Mouse (Mus musculus) cerebellum, adult 9-11 months (tissue): Measurements from ENCODE around the gene Tex2.
"Not testable (repeated sequence)": the region's sequence is repeated elsewhere in the genome, so short reads cannot be mapped to it uniquely, and the experiment has no call there.

Experiments
- DNase-seq: peaks from one replicate; pipeline ENCODE4 v3.0.0; 2022

The Tex2 gene

DNA sequence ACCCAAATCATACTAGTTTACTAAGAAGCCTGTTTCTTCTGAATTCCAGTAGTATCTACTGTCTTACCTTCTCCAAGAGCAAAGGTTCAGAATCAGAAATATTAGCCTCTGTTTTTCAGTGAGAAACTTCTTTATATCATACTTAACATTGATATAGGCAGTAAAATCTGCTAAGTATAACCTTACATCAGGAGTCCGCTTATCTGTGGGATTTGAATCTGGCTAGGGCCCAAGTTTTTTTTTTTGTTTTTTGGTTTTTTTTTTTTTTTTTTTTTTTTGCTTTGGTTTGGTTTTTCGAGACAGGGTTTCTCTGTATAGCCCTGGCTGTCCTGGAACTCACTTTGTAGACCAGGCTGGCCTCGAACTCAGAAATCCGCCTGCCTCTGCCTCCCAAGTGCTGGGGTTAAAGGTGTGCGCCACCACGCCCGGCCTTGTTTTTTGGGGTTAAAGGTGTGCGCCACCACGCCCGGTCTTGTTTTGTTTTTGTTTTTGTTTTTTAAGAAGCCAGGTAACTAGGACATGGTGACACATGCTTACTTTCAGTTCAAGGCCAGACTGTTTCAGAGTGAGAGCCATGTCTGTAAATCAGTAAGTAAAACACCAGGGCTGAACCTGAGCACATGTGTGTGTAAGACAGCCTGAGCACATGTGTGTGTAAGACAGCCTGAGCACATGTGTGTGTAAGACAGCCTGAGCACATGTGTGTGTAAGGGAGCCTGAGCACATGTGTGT, 35.4 kb downstream of the Tex2 start:
- not testable (repeated sequence) for DNase-seq

GRCm38 (mm10) chr11:106574456-106574855, 38.8 kb downstream of the Tex2 start:
- no peak for DNase-seq

- no peak for DNase-seq
Observed at GRCm38 (mm10) chr11:106573476-106574240, 39.6 kb downstream of the Tex2 start.

GRCm38 (mm10) chr11:106572958-106573357, 40.3 kb downstream of the Tex2 start:
- DNase-seq, result no peak

DNA sequence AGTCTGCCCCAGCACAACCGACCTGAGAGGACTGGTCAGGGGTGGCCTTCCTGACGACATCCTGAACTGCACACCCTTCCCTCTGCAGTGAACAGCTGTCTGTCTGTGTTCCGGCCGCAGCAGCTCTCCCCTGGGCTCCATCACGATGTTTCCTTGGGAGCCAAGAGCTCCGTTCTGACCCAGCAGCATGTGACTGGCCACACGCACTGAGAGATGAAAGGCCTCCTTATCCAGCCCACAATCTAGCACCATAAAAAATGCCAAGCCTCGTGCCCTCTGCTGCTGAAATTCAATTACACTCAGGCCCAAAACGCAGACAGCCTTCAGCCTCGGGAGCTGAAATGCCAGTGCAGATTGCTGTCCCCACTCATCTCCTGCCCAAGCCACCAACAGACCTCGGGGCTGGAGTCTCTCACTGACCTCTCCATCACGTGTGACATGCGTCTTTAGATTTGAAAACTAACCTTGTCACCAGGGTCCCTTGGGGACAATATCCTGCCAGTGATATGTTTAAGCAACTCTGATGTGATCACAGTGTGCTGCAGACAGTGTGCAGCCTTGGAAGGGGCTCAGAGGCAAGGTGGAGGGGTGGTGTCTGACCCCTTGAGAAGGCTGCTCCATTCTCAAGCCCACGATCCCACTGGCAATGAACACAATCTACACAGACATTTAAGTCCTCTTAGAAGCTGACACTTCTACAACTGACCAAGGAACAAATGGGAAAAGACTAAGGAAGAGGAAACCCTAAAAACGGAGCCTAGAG, 41.0 kb downstream of the Tex2 start:
- no peak for DNase-seq

DNA sequence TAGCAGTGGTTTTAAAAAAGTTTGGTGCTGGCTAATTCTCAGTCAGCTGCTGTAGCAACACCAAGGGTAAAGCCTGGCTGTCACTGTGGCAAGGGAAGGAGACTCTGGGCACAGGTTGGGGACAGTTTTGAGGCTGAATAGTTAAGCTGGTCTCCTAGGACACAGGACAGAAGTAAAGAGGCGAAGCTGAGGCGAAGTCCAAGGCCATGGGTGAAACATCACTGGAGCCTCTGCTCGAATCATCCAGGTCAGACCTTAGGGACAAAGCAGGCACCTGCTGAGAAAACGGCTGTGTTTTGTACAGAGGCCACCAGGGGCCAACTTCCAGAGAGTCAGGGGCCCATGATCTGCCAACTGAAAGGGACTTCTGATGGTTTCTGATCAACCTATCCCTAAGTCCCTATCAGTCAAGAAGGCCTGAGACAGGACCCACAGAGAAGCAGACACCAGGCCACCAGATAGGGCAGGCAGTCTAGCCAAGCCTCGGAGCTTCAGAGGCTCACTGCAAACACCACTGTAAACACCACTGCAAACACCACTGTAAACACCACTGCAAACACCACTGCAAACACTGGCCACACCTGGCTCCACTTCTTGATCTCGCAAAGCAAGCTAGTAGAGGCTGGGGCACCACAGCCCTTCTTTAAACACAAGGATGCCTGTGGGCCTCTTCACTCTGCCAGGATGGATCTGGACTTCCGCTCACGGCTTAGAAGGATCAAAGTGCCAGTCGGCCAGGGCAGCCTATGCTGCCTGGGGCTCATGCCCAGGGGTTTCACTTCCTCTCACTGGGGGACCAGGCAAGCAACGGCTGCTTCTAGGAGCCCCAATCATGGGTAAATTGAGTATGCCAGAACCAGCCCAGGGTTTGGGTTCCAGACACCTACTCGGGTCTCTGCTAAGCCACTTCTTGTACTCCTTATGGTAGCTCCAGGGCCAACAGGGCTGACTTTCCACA, 41.9 kb downstream of the Tex2 start:
- no peak for DNase-seq

- peak; percentile 85 for DNase-seq
Observed at GRCm38 (mm10) chr11:106568329-106568960, 44.8 kb downstream of the Tex2 start.

- peak; percentile 50 for DNase-seq
Observed at GRCm38 (mm10) chr11:106566040-106566785, 47.0 kb downstream of the Tex2 start.

GRCm38 (mm10) chr11:106564261-106564660, 49.0 kb downstream of the Tex2 start:
- DNase-seq, result no peak

GRCm38 (mm10) chr11:106562707-106563106, 50.5 kb downstream of the Tex2 start:
- DNase-seq, result no peak

GRCm38 (mm10) chr11:106559773-106560172, 53.5 kb downstream of the Tex2 start:
- DNase-seq, result no peak

- DNase-seq, result no peak
Observed at GRCm38 (mm10) chr11:106558008-106558407, 55.2 kb downstream of the Tex2 start.

GRCm38 (mm10) chr11:106557398-106557797, 55.8 kb downstream of the Tex2 start:
- no peak for DNase-seq

DNA sequence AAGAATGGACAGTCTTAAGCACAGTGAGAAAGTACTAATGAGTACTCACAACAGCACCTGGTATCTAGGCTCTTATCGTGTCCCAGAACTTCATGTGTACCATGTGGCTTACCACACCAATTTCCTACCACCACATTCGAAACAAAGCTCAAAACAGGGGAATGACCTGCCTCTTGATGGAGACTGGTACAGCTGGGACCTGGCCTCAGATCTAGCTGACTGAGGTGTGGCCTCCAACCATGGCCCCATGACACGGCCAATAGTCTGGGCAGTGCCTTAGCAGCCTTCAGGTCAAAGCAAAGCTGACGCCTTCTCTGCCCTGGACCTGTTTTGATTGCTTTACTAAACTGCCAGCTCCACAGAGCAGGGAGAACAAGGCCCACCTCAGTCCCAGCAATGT, 56.5 kb downstream of the Tex2 start:
- no peak for DNase-seq

DNA sequence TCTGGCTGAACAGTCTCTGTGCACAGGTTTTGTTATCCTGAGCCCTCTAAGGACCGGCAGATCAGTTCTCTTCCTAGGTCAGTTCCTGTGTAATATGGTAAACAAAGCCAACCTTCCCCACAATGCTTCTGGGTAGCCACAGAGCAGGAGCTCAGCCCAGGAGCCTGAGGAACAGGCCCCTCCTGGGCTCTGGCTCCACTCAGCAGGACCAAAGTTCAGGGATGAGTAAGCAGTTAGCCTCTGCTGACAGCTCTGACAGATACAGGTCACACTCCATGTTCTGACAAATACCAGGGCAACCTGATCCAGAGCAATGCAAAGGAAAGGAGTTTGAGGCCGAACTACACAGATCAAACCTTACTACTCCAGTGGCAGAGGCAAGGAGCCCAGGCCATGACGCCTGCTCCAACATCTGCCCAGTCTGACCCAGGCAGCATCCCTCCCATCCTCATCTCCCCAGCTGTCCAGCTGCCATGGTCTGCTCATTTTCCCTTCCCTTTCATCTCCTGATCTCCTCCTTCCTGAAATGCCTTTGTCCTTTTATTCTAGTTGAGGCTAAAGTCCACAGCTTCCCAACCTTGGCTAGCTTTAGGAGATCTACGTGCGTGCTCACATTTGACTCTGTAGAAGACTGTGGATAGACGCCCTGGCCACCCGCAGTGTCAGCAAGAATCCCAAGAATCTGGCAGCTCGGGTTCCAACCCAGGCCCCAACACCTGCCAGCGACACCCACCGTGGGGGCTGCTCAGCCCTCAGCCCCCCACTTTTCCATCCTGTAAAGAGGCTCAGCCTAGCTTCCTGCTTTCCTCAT, 57.2 kb downstream of the Tex2 start:
- no peak for DNase-seq

DNA sequence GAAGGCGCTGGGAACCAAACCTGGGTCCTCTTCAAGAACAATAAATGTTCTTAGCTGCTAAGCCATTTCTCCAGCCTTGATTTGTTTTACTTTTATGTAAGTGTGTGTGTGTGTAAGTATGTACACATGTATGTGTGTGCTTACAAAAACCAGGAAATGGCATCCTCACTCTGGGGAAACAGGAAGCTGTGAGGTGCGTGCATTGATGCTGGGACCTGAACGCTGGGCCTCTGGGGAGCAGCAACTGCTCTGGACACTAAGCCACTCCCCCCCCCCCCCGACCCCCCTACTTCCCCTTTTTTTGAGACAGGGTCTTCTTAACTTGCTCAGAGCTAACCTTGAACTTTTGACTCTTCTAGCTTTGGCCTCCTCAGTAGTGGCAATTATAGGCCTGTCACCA, 62.8 kb downstream of the Tex2 start:
- DNase-seq, result no peak

GRCm38 (mm10) chr11:106546081-106546480, 67.1 kb downstream of the Tex2 start:
- no peak for DNase-seq

DNA sequence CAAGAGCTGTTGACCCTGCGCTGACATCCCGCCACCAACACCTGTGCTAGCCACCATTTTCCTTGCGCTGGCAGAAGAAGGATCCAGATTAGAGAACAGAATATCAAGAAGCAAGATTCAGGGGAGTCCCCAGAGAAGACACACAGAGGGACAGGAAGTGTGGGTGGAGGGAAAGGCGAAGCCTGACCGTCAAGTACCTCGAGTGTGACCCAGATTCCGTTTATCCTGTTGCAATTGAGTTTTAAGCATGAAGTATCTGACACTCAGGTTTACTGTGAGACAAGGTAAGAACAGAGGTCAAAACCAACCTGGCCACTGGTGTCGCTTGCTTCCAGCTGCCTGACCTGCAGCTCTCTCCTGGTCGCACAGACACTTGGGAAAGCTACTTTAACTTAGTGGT, 68.3 kb downstream of the Tex2 start:
- DNase-seq, result no peak

GRCm38 (mm10) chr11:106544133-106544532, 69.1 kb downstream of the Tex2 start:
- DNase-seq, result no peak

- DNase-seq, result no peak
Observed at GRCm38 (mm10) chr11:106543006-106543405, 70.2 kb downstream of the Tex2 start.
